Mouse (Mus musculus): Measurements from ENCODE around the gene Cd70. TPM values are rescaled to one million over a fixed set of nuclear protein-coding genes. Genes with fewer than 3 reads are reported as not detected.

The Cd70 gene
- polyA plus RNA-seq, 1 experiment from 2014 or later = 0.50 TPM

GRCm38 (mm10) chr17:57105181-57106034 is 44.2 kb downstream of the Cd70 start, which contains the start of gene Tnfsf9:
TSS of gene Tnfsf9 (plus strand) at chr17:57105325.
- peaks cover 3% of the 10 kb centered on the region; the same call in 1 of the 2 replicates for H3K36me3 ChIP-seq
- DNase-seq (ENCODE audit: low spot score) = peak; percentile 79
- H3K27ac ChIP-seq = peak within 1 kb of the TSS; percentile 92
- no peaks in the 10 kb centered on the region for H3K27me3 ChIP-seq (ENCODE audit: insufficient read depth, poor library complexity, severe bottlenecking)
- H3K4me3 ChIP-seq = peak within 1 kb of the TSS; percentile 82
- no peaks in the 10 kb centered on the region for H3K9me3 ChIP-seq
- under 1% methylated on average over 58 of the region's 61 CpGs for WGBS
- H3K4me1 ChIP-seq (replicated peaks) = peaks cover 36% of the 10 kb centered on the region

GRCm38 (mm10) chr17:57104496-57104895 is 45.1 kb downstream of the Cd70 start:
- DNase-seq (ENCODE audit: low spot score) = no peak
- Histone ChIP-seq H3K36me3 (peaks cover 3% of the 10 kb centered on the region; the same call in 1 of the 2 replicates), H3K4me1 (replicated peaks) (peaks cover 42% of the 10 kb centered on the region), H3K27ac (peak overlapping the region; percentile 92), H3K4me3 (peak overlapping the region; percentile 82), H3K27me3 (ENCODE audit: insufficient read depth, poor library complexity, severe bottlenecking) (no peaks in the 10 kb centered on the region), H3K9me3 (no peaks in the 10 kb centered on the region)
- WGBS = 39% methylated on average over 4 of the region's 4 CpGs

- Histone ChIP-seq H3K9me3 (no peaks in the 10 kb centered on the region), H3K4me1 (replicated peaks) (peaks cover 41% of the 10 kb centered on the region), H3K4me3 (no peak overlapping the region), H3K36me3 (peaks cover 2% of the 10 kb centered on the region; the same call in 1 of the 2 replicates), H3K27me3 (ENCODE audit: insufficient read depth, poor library complexity, severe bottlenecking) (no peaks in the 10 kb centered on the region), H3K27ac (no peak overlapping the region)
- DNase-seq (ENCODE audit: low spot score) = no peak
- WGBS = 83% methylated on average over 2 of the region's 2 CpGs
Observed at GRCm38 (mm10) chr17:57102276-57102675, 47.3 kb downstream of the Cd70 start.

DNA sequence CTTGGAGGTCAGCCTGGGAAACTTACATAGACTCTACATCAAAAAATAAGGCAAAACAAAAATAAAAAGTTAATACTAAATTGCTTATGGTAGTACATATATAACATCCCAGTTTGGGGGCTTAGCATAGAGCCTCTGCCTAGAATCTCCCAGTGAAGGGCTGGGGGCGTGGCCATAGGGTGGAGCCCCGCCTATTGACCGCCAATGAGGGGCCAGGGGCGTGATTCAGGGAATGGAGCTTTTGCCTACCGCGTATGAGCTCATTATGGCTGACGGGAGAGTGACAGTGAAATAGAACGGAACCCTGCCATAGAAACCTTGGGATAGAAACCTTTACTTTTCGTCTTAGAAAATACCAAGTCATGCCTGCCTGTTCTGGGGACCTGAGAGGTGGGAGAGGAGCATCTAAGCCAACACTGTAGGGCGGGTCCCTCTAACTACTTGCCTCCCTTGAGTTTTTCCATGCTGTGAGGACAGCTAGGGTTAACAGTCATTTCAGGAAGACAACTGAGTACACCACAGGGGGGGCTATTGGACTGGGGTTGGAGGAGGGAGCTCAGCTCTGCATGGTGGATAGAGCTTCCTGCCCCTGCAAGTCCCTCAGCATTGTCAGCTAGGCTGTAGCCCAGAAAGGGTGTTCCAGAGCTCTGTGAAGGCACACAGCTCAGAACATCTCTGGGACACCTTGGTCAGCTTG is 49.8 kb downstream of the Cd70 start:
- no peak overlapping the region for H3K27ac ChIP-seq
- no peaks in the 10 kb centered on the region for H3K36me3 ChIP-seq
- DNase-seq (ENCODE audit: low spot score) = peak; percentile 17
- WGBS = 9% methylated on average over 10 of the region's 10 CpGs
- H3K4me1 ChIP-seq (replicated peaks) = peaks cover 29% of the 10 kb centered on the region
- H3K4me3 ChIP-seq = no peak overlapping the region
- peaks cover 5% of the 10 kb centered on the region; the same call in 1 of the 2 replicates for H3K27me3 ChIP-seq (ENCODE audit: insufficient read depth, poor library complexity, severe bottlenecking)
- no peaks in the 10 kb centered on the region for H3K9me3 ChIP-seq

DNA sequence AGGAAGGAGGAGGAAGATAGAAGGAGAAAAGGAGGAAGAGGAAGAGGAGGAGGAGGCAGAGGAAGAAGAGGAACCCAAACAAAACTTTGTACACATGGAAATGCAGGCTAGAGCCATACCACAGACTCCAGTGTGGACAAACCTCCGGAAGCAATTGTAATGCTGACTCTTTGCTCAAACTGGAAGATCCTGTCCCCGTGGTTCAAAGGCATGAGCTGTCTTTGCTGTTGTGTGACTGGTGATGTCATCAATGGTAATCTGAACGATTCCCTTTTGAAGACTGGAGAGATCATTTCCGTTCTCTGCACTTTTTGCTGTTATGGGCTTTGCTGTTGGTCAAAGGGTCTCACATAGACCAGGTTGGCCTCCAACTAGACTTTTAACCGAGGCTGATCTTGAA is 51.3 kb downstream of the Cd70 start:
- no peak overlapping the region for H3K4me3 ChIP-seq
- peaks cover 7% of the 10 kb centered on the region; the same call in 1 of the 2 replicates for H3K27me3 ChIP-seq (ENCODE audit: insufficient read depth, poor library complexity, severe bottlenecking)
- no peaks in the 10 kb centered on the region for H3K36me3 ChIP-seq
- H3K9me3 ChIP-seq = no peaks in the 10 kb centered on the region
- WGBS = 83% methylated on average over 5 of the region's 5 CpGs
- H3K4me1 ChIP-seq (replicated peaks) = peaks cover 20% of the 10 kb centered on the region
- DNase-seq (ENCODE audit: low spot score) = no peak
- H3K27ac ChIP-seq = no peak overlapping the region

DNA sequence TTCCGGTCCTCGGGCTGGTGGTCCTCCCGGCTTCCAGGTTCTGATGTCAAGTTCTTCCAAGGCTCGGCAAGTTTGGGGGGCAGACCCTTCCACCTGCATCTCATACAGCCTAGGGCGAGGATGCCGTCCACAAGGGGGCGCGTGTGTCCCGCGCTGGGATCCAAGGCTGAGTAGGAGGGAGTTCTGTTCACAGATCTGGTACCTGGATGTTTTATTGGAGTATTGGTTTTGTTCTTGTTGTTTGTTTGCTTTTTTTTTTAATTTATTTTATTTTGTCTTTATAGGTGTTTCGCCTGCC is 53.0 kb downstream of the Cd70 start:
- Histone ChIP-seq H3K27me3 (ENCODE audit: insufficient read depth, poor library complexity, severe bottlenecking) (peaks cover 7% of the 10 kb centered on the region; the same call in 1 of the 2 replicates), H3K36me3 (no peaks in the 10 kb centered on the region), H3K27ac (no peak overlapping the region), H3K4me1 (replicated peaks) (peaks cover 20% of the 10 kb centered on the region), H3K4me3 (peak overlapping the region; percentile 42), H3K9me3 (no peaks in the 10 kb centered on the region)
- WGBS = 2% methylated on average over 11 of the region's 11 CpGs
- DNase-seq (ENCODE audit: low spot score) = peak; percentile 83

Other genes with a start within 250 kb of the Cd70 start
- 65.4 and 82.4 TPM in 2 replicates for gene Mllt1, start 214.4 kb downstream of the Cd70 start, polyA plus RNA-seq (2016; fragmentation: Nextera tagmentation; extraction: Ambion mirVana)
- gene Acer1, start 167.7 kb downstream of the Cd70 start, polyA plus RNA-seq (2016; fragmentation: Nextera tagmentation; extraction: Ambion mirVana) = not detected in 2 replicates
- 166 and 170 TPM in 2 replicates for gene Clpp, start 159.5 kb downstream of the Cd70 start, polyA plus RNA-seq (2016; fragmentation: Nextera tagmentation; extraction: Ambion mirVana)
- 35.5 TPM in 2 replicates for gene Alkbh7, start 152.4 kb downstream of the Cd70 start, polyA plus RNA-seq (2016; fragmentation: Nextera tagmentation; extraction: Ambion mirVana)
- not detected in 2 replicates for gene Pspn, start 149.8 kb downstream of the Cd70 start, polyA plus RNA-seq (2016; fragmentation: Nextera tagmentation; extraction: Ambion mirVana)
- 71.0 and 78.3 TPM in 2 replicates for gene Gtf2f1, start 138.5 kb downstream of the Cd70 start, polyA plus RNA-seq (2016; fragmentation: Nextera tagmentation; extraction: Ambion mirVana)
- 0.41 and 0.43 TPM in 2 replicates for gene Gm17949, start 138.3 kb downstream of the Cd70 start, polyA plus RNA-seq (2016; fragmentation: Nextera tagmentation; extraction: Ambion mirVana)
- gene Khsrp, start 118.3 kb downstream of the Cd70 start, polyA plus RNA-seq (2016; fragmentation: Nextera tagmentation; extraction: Ambion mirVana) = 51.1 and 52.0 TPM in 2 replicates
- not detected in 2 replicates for gene Slc25a41, start 108.1 kb downstream of the Cd70 start, polyA plus RNA-seq (2016; fragmentation: Nextera tagmentation; extraction: Ambion mirVana)
- gene Crb3, start 90.7 kb downstream of the Cd70 start, polyA plus RNA-seq (2016; fragmentation: Nextera tagmentation; extraction: Ambion mirVana) = 5.1 and 8.2 TPM in 2 replicates
- 10.5 and 16.2 TPM in 2 replicates for gene Slc25a23, start 89.9 kb downstream of the Cd70 start, polyA plus RNA-seq (2016; fragmentation: Nextera tagmentation; extraction: Ambion mirVana)
- gene Dennd1c, start 71.3 kb downstream of the Cd70 start, polyA plus RNA-seq (2016; fragmentation: Nextera tagmentation; extraction: Ambion mirVana) = 3.2 and 3.6 TPM in 2 replicates
- gene Tubb4a, start 62.0 kb downstream of the Cd70 start, polyA plus RNA-seq (2016; fragmentation: Nextera tagmentation; extraction: Ambion mirVana) = 66.9 and 167 TPM in 2 replicates
- 9.8 and 10.5 TPM in 2 replicates for gene Tnfsf9, start 44.5 kb downstream of the Cd70 start, polyA plus RNA-seq (2016; fragmentation: Nextera tagmentation; extraction: Ambion mirVana)
- gene Tnfsf14, start 44.4 kb upstream of the Cd70 start, polyA plus RNA-seq (2016; fragmentation: Nextera tagmentation; extraction: Ambion mirVana) = 0.18 TPM in 1 of 2 replicates, not detected in the other
- 0.09 and 0.12 TPM in 2 replicates for gene C3, start 78.4 kb upstream of the Cd70 start, polyA plus RNA-seq (2016; fragmentation: Nextera tagmentation; extraction: Ambion mirVana)
- gene Gpr108, start 98.7 kb upstream of the Cd70 start, polyA plus RNA-seq (2016; fragmentation: Nextera tagmentation; extraction: Ambion mirVana) = 24.3 and 25.4 TPM in 2 replicates
- 28.1 and 37.9 TPM in 2 replicates for gene Trip10, start 99.7 kb upstream of the Cd70 start, polyA plus RNA-seq (2016; fragmentation: Nextera tagmentation; extraction: Ambion mirVana)
- 2.0 and 2.2 TPM in 2 replicates for gene Vav1, start 129.3 kb upstream of the Cd70 start, polyA plus RNA-seq (2016; fragmentation: Nextera tagmentation; extraction: Ambion mirVana)
- 1.5 and 3.6 TPM in 2 replicates for gene Adgre1, start 208.9 kb upstream of the Cd70 start, polyA plus RNA-seq (2016; fragmentation: Nextera tagmentation; extraction: Ambion mirVana)